Mouse (Mus musculus): ENCODE results near the gene Bcas2.
A peak's percentile ranks its signal among the peaks of the same experiment; 100 is the strongest.

Gene Bcas2

DNA sequence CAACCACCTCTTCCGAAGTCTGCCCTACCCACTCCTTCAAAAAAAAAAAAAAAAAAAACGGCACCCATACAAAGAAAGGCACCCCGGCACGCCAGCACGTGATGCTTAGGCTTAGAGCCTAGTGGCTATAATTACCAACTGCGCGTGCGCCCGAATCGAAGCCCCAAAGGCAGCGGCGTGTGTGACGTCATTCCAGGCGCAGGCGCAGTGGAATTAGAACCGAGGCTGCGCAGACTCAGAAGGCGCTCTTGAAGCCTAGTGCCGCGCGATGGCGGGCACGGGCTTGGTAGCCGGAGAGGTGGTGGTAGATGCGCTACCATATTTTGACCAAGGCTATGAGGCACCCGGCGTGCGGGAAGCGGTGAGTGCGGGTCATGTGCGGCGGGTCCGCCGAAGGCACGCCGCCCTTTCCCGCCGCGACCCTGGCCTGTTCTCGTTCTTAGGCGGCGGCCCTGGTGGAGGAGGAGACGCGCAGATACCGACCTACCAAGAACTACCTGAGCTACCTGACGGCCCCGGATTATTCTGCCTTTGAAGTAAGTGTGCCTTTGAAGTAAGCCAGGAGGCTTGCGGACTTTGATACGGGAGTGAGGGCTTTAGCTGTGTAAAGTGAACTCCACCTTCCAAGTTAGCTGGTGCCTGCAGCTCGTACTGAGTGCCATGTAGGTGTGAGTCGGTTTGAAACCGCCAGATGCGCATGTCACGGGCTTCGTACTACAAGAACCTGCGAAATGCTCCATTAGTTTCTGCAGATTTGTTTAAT is at the start of gene Bcas2:
Bcas2 (plus strand) TSS at position 151 of the 763 bp plus-strand sequence.
- peak; percentile 97 to 98 for DNase-seq (ENCODE audit: low spot score in 2 of 2)

DNA sequence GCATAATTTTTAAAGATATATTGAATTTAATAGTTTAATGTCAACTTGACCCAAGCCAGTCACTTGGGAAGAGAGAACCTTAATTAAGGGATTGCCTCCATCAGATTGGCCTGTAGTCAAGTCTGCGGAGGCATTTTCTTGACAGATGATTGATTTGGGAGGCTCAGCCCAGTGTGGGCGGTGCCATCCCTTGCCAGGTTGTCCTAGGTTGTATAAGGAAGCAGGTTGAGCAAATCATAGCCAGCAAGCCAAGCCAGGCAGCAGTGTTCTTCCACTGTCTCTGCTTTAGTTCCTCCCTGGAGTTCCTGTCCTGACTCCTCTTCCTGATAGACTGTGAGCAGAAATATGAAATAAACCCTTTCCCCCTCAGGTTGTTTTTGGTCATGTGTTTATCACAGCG is 47.8 kb upstream of the Bcas2 start:
- DNase-seq (ENCODE audit: low spot score in 2 of 2) = no peak

DNA sequence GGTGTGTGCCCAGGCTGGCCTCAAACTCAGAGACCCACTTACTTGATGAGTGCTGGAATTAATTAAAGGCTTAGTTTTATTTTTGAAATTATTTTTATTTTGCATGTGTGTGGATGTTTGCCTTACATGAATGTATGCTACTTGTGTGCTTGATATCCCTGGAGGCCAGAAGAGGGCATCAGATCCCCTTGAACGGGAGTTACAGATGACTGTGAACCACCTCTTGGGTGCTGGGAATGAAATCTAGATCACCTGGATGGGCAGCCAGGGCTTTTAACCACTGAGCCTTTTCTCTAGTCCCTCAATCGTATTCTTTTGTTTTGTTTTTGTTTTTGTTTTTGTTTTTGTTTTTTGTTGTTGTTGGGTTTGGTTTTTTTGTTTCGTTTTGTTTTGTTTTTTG is 45.3 kb upstream of the Bcas2 start:
- DNase-seq (ENCODE audit: low spot score in 2 of 2) = no peak

DNA sequence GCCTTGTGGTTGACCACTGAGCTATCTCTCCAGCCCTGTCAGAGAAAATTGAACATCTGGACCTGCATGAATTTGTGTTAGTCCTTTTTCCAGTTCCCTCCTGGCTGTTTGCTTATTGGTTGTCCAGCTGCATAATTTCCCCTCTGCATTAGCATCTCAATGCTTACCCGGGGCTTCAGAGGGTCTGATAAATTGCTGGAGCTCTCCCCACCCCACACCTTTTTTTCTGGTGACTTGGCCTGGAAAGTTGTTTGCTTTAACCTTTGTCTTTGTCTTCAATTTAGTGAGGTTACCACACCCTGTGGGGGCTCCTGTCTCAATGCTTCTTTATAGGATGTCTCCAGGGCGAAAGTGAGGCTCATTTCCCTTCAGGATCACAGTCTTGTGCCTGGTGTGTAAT is 44.3 kb upstream of the Bcas2 start:
- no peak for DNase-seq (ENCODE audit: low spot score in 2 of 2)

DNA sequence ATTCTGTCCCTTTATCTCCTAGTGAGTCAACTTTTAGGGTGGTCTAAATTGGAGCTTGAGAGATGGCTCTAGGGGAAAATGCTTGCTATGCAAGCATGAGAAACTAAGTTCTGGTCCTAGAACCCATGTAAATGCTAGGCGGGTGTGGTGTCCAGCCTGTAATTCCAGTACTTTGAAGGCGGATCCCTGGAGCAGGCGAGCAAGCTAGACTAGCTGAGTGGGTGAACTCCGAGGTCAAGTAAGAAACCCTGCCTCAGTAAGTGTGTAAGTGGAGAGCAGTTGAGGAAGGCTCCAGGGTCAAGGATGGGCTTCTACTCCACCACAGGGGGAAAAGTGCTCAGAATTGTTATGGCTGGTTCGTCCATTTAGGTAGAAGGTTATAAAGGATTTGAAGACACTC is 43.7 kb upstream of the Bcas2 start:
- DNase-seq (ENCODE audit: low spot score in 2 of 2) = no peak

DNA sequence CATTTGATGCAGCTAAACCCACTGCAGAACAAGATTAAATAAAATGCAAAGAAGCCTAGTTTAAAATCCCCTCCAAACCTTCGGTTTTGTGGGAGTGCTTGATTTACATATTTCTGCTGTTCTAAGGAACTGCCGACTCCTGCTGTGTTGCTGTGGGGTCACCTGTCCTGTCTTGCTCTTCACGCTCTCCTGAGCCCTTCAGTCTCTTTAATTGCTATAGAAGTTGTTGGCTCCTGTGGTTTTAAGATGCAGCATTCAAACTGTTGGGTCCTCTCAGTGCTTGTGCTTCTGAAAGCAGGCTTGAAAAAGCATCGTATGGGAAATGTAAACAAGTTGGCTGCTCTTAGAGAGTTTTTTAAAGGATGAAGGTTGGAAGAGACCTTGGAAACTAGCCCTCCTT is 43.2 kb upstream of the Bcas2 start:
- DNase-seq (ENCODE audit: low spot score in 2 of 2) = no peak

DNA sequence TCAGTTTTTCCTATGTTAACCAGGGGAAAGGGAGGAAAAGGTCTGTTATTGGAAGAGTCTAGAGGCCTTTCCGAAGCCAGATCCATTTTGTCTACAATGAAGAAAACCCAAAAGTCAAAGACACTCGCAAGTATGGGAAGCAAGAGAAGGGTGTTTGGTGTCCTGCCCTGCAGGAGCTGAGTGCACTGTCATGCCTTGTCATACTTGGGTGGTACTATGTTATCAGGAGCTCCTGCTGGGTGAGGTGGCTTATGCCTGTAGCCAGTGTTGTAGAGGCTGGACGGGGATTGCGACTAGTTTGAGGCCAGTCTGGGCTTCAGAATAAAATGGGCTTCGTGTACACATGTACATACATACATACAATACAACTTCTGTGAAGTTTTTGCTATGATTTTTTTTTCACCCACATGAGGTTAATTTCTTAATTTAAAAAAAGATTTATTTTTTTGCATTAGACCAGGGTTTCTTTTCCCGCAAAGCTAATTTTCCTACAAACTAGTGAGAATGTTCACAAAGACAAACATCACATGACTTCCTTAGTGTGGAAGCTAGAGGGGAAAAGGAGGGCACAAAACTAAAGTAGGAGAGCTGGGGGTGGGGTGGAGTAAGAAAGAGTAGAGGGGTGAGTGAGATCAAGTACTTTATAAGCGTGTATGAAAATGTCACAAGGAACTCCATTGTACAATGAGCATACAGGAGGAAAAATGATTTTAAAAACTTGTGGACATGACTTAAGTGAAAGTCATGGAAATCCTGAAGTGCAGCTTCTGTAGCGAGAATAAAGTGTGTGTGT is 41.9 kb upstream of the Bcas2 start:
- peak; percentile 51 to 74 for DNase-seq (ENCODE audit: low spot score in 2 of 2)

DNA sequence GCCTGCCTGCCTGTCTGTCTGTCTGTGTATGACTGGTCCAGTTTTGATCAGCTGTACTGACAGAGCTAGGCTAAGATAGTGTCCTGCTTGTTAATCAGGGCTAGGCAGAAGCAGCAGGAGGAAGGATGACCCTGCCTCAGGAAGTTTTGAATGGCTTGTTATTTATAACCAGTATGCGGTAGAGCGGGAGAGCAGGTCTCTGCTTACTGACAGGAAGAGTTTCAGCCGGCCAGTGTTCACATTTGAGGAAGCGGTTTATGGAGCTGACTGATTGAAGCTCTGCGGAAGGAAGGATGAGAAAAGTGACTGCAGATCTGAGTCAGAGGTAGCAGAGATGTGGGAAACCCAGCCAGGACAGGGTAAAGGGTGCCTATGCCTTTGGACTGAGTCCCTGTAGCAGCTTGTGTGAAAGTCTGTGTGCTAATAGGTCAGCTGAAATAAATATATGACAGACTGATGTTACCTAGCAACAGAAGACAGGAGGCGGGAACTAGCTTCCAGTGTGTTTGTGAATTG is 41.2 kb upstream of the Bcas2 start:
- peak; percentile 21 to 41 for DNase-seq (ENCODE audit: low spot score in 2 of 2)

DNA sequence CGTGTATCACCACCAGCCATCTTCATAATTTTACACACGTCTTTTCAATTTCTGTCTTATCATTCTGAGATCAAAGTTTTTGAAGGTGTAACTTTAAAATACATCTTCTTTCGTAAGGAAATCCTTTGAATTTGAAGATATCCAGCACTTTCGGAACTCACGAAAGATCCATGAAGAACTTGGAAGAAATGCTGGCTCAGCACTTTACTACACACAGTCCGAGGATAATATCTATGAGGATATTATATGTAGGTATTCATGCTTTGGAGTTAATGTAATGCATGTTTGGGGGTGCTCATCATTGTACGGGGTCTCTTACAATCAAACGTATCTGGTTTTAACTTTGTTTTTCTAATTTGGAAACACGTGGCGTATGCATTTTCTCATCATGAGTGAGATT is 38.4 kb upstream of the Bcas2 start:
- no peak for DNase-seq (ENCODE audit: low spot score in 2 of 2)

DNA sequence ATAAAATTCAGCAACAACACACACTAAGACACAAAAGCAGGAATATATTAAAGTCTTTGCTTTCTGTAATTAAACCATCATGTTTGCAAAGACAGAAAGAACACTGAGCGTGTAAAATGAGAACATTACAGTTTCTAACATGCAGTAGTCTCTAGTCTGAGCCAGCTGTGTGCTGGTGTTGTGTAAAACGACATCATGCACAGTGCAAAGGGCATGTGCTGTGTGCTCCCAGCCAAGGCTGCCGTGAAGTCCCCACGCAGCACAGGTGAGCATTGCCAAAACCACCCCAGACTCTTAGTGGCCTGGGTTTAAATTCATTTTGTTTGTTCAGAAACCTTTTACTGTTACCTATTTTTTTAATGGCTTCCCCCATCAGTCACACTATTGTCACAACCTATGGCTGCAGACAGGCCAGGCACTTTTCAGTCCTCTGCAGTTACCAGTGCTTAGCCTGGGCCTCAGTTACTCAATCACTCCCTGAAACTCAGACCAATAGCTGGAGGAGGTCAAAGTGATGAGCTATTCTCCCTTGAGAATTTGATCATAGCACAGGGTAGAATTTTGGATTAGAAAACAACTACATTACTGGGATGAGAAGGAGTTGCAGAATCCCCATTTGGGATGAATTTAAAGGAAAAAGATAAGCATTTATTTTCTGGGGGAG is 34.9 kb upstream of the Bcas2 start:
- no peak for DNase-seq (ENCODE audit: low spot score in 2 of 2)

DNA sequence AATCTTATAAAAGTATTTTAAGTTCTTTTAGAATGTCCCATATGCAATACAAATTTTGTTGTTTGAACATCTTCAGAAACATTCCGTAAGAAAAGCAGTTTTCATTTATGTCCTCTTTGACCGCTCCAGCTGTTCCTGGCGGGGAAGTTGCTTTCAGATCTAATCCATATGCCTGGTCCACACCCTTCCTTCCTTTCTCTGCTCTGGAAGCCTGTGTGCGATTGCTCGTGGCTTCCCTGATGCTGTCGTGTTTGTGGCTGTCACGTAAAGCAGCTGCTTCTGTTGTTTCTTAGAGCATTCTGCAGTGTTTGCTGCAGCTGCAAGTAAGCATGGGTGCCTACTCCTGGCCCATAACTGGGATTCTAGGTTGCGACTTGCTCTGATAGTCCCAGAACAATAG is 32.4 kb upstream of the Bcas2 start:
- no peak for DNase-seq (ENCODE audit: low spot score in 2 of 2)

DNA sequence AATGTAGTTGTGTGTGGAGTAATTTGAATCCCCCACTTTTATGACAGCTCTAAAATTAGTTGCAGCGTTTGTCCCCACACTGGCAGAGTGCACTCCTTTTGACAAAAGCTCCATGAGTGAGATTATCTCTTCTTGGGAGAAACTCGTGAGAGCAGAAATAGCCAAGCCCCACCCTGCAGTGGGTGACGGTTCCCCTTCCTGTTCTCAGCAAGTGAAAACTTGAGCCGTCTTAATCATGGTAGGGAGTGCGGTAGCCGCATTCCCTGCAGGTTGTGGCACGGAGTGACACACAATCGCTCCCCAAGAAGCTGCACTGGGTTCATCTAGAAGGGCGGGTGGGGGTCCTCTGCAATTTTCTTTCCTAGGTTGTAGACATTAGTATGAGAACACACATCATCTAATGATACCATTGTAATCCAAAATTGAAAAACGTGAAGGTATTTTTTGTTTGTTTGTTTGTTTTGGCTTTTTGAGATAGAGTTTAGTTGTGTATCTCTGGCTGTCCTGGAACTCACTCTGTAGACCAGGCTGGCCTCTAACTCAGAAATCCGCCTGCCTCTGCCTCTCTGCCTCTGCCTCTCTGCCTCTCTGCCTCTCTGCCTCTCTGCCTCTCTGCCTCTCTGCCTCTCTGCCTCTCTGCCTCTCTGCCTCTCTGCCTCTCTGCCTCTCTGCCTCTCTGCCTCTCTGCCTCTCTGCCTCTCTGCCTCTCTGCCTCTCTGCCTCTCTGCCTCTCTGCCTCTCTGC is 31.2 kb upstream of the Bcas2 start:
- DNase-seq (ENCODE audit: low spot score in 2 of 2) = peak; percentile 10 to 45

DNA sequence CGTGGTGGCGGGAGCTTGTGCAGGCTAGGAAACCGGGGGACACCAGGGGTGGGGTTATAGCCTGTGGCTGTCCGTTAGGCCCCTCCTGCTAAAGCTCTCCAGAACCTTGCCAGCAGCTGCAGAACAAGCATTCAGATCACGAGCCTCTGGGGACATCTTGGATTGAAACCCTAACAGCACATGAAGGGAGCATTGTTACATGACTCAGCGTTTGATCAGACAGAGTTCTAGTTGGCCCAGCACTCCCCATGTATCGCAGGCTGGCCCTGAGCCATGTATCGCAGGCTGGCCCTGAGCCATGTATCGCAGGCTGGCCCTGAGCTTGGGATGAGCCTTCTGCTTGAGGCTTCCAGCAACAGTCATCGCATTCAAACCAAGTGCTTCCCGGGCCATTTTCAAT is 30.2 kb upstream of the Bcas2 start:
- DNase-seq (ENCODE audit: low spot score in 2 of 2) = peak; percentile 14 to 40

DNA sequence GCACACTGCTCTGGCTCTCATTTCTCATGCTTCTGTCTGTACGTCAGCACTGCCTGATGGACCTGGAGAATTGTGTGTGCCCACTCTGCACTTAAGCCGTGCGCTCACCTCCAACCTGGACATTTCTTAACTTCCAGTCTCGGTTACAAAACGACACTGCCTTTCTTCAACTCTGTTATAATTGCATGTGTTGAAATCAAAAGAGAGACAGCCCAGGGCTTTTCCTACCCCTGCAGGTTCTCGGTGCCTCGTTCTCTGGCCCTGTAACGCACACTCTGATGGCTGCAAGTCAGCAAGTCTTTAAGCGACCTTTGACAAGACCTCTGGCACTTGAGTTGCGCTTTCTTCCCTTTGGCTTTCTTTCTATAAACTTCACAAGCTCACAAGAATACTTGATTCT is 29.1 kb upstream of the Bcas2 start:
- DNase-seq (ENCODE audit: low spot score in 2 of 2) = no peak

DNA sequence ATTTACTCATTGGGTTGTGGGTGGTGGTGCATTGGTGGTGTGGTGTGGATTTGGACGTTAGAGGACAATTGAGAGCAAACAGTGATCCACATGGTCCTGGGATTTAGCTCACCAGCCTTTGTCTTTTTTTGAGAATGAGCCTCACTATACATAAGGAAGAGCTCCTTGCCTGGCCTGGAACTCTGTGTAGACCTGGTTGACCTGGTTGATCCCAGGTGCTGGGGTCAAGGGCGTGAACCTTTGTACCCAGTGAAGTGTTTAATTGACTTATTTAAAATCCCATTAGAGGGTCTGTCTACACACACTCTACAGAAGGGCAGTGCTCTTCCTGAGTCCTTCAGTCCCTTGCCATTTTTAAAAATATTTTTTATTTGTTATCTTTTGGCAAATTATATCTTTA is 26.1 kb upstream of the Bcas2 start:
- no peak for DNase-seq (ENCODE audit: low spot score in 2 of 2)

DNA sequence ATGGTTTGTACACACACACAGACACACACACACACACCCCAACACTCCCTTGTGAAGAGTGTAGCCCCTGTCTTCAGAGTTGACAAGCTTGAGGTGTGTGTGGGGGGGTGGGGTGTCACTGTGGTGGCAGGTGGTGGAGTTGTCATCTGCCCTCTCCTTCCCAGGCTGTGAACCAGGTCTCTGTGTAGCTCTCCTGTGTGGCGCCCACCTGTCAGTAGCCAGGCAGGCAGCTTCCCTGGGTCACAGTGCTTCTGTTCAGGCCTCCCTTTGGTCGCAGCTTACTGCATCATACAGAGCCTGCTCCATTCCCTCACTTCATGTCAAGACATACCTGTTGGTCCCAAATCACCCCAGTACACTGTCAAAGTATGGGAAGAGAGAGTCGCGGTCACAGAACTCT is 25.7 kb upstream of the Bcas2 start:
- no peak for DNase-seq (ENCODE audit: low spot score in 2 of 2)

DNA sequence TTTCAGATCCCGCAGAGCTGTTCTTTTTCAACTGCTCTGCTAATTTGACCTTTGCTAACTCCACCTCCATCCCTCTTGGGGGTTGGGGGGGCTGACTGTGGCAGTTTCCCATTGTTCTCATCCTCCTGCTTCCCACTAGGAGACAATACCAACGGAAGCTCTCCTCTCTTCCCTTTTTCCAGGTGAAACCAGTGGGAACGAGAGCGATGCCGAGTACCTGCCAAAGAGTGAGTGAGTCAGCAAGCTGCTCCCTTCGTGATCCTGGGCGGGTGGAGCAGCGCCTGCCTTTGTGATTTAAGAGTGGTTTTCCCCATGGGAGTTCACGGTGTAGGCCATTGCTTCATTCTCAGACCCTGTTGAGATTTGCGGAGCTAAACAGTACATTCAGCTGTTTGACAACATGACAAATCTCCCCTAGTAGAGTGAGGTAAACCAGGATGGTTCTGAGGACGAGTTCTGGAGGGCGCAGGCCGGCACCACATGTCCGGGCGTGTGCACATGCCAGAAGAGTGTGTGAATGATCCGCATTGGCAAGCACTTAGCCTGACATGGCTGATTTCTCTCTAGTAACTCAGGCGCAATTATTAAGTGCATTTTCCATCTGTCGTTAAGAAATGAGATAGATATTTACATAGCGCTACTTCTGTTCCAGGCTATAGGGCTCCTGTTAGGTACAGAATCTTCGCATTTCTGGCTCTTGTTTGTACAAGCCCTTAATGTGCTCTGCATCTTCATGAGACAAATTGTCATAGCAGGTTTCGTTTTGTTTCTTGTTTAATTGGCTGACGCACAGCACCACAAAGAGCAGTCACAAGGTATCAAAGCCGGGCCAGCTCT is 24.9 kb upstream of the Bcas2 start:
- no peak for DNase-seq (ENCODE audit: low spot score in 2 of 2)

DNA sequence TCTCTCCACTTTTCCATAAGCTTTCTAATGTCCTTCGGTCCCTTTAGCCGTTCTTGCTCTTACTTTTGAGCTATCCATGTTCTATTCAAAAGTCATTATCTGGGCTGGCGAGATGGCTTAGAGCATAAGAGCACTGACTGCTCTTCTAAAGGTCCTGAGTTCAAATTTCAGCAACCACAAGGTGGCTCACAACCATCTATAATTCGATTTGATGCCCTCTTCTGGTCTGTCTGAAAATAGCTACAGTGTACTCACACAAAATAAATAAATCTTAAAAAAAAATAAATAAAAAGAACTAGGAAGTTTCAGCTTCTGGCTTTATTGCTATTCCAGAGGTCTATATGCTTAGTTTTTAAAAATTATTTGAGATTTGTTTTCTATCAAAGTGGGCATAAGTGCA is 23.7 kb upstream of the Bcas2 start:
- DNase-seq (ENCODE audit: low spot score in 2 of 2) = no peak

DNA sequence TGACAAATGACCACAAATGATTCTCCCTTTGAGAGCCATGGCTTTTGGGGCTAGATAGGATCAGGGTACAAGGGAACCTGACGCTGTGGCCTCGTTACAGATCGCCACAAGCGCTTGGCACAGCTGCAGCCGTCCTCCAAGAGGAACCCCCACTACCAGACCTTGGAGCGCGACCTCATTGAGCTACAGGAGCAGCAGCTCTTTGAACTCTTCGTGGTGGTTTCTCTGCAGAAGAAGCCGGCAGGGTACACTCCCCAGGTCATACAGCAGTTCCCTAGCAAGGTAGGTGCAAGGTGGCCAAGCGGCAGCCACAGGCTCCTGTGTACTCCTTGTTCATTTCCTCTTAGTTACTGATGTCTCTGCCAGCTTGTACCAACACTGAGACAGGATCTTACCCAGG is 22.5 kb upstream of the Bcas2 start:
- no peak for DNase-seq (ENCODE audit: low spot score in 2 of 2)

DNA sequence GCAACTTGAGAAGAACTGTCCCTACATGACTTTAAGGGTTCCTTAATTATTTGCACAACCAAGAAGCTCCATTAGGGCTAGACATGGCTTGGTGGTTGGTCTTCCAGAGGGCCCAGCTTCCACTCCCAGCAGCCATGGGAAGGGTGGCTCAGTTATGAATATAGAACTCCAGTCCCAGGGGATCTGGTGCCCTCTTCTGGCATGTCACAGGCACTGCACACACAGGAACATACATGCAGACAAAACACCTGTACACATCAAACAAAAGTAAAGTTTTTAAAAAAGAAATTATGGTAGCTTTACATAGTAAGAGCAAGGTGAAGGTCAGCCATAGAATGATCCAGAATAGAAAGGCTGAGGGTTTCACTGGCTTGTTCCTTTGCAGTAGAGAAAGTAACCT is 17.7 kb upstream of the Bcas2 start:
- no peak for DNase-seq (ENCODE audit: low spot score in 2 of 2)

Data from spleen, postnatal 36 days (tissue).